Mouse (Mus musculus) heart, embryonic 16.5 days (tissue): Measurements from ENCODE around the gene Lypd6. TPM values are rescaled to one million over a fixed set of nuclear protein-coding genes. Genes with fewer than 3 reads are reported as not detected.
A peak's percentile ranks its signal among the peaks of the same experiment; 100 is the strongest.

Experiments
- ATAC-seq: fragments of 200-750 bp; cut with Nextera tagmentation; replicated peaks from 2 replicates; pipeline ENCODE4 v1.8.0; 2017; ENCODE audit warnings: moderate number of reproducible peaks; ENCODE audit not compliant: insufficient read depth, low FRiP score; ENCODE audit errors: extremely low read depth
- H3K27ac ChIP-seq: fragments of 300-500 bp; sonication (generic); 2 replicates; pipeline ENCODE4 v1.5.1; 2014; ENCODE audit warnings: mild to moderate bottlenecking, low read length, control low read depth, moderate library complexity
- H3K27me3 ChIP-seq: fragments of 300-500 bp; sonication (generic); 2 replicates; pipeline ENCODE4 v1.6.1; 2014; ENCODE audit warnings: low read length, mixed read lengths; ENCODE audit not compliant: control insufficient read depth, insufficient read depth
- H3K36me3 ChIP-seq: fragments of 300-500 bp; sonication (generic); 2 replicates; pipeline ENCODE4 v1.6.1; 2014; ENCODE audit not compliant: control insufficient read depth, insufficient read depth
- H3K4me1 ChIP-seq: fragments of 300-500 bp; sonication (generic); 2 replicates; pipeline ENCODE4 v1.6.1; 2014; ENCODE audit warnings: low read length, mixed read lengths; ENCODE audit not compliant: control insufficient read depth, insufficient read depth
- H3K4me2 ChIP-seq: fragments of 300-500 bp; sonication (generic); 2 replicates; pipeline ENCODE4 v1.6.1; 2014; ENCODE audit warnings: low read depth, mild to moderate bottlenecking, control low read depth, low read length
- H3K4me3 ChIP-seq: fragments of 300-500 bp; sonication (generic); 2 replicates; pipeline ENCODE4 v1.5.1; 2014; ENCODE audit warnings: mild to moderate bottlenecking, control low read depth, low read length
- H3K9ac ChIP-seq: fragments of 300-500 bp; sonication (generic); 2 replicates; pipeline ENCODE4 v1.6.1; 2014; ENCODE audit warnings: low read length, control low read depth
- H3K9me3 ChIP-seq: fragments of 300-500 bp; sonication (generic); replicated peaks from 2 replicates; pipeline ENCODE4 v1.6.1; 2016; ENCODE audit warnings: low read length; ENCODE audit not compliant: control insufficient read depth
- WGBS: fragments of 180-500 bp; shearing (Covaris S2); extraction: QIAGEN DNeasy Blood & Tissue Kit; methylation state at CpG from one replicate; pipeline ENCODE4 v1.1.7; 2014; 5-methylcytosine and 5-hydroxymethylcytosine counted together
- polyA plus RNA-seq: library from polyadenylated mRNA; unstranded; fragments of >200 nt; fragmentation: Nextera tagmentation; extraction: Ambion mirVana; gene quantifications from 2 replicates; pipeline ENCODE4 v1.2.1, GENCODE M21; 2015

Lypd6 gene
- polyA plus RNA-seq, 1 experiment from 2014 or later: 2.5 TPM

DNA sequence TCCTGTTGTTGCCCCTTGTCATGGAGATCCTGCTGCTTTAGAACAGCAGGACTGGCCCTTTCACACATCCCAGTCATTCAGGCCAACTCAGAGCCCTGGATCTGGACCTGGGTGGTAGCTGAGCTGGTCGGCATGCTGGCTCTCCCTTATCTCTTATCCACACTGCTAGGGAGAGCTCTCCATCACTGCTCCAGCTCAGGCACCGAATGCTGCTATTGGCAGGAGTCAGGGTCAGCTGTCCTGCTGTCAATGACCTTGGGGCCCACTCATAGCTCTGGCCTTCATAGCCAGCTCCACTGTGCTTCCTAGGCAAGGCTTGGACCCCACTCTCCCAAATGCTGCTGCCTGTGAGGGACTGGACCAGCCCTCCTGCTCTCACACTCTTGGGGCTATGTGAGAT, 134.3 kb downstream of the Lypd6 start:
- Histone ChIP-seq H3K27me3 (no peaks in the 10 kb centered on the region), H3K4me3 (no peak overlapping the region), H3K4me2 (no peak overlapping the region), H3K4me1 (no peaks in the 10 kb centered on the region; the same call in none of the 2 replicates), H3K9ac (no peak overlapping the region), H3K9me3 (no peaks in the 10 kb centered on the region), H3K36me3 (no peaks in the 10 kb centered on the region), H3K27ac (no peak overlapping the region)
- 18% methylated on average over 2 of the region's 2 CpGs for WGBS
- peak; percentile 55; the same call in 1 of the 2 replicates for ATAC-seq

DNA sequence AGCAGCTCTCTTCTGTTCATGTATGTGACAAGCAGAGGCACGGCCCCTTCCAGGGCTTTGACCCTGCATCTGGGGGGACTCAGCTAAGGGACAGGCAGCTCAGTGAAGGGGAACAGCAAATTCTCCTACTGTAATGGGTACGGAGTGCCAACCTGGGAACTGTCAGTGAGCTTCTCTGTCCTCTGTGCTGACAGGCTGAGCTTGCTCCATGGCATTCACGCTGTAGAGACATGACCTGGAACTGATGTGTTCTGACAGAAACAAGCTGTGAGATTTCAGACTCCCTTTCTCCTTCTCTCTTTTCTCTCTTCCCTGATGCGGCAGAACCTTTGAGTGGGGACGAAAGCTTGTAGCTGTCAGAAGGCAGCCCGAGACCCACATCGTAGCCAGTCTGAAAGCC, 154.3 kb downstream of the Lypd6 start:
- Histone ChIP-seq H3K9me3 (no peaks in the 10 kb centered on the region), H3K4me3 (no peak overlapping the region), H3K36me3 (no peaks in the 10 kb centered on the region), H3K27ac (no peak overlapping the region), H3K9ac (no peak overlapping the region), H3K4me2 (no peak overlapping the region), H3K27me3 (no peaks in the 10 kb centered on the region), H3K4me1 (no peaks in the 10 kb centered on the region)
- 49% methylated on average over 7 of the region's 7 CpGs for WGBS
- no peak for ATAC-seq

DNA sequence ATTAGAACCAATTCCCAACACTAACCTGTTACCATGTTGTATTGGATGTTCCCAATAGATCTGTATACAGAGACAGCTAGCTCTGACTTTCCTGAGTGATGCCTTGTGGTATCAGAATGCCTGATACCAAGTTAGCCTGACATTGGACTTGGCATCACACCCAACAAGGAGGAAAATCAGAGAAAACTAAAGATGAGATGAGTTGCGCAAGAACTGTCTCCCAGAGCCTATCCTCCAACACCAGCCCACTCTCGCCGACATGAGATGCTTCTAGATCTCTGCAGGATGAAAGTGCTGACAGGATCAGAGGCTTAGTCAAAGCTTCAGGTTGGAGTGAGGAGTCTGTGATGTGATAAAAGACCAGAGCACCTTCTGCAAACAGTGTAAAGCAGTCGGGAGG, 158.8 kb downstream of the Lypd6 start:
- no peaks in the 10 kb centered on the region for H3K27me3 ChIP-seq
- no peak overlapping the region for H3K4me3 ChIP-seq
- H3K9ac ChIP-seq: no peak overlapping the region
- H3K27ac ChIP-seq: no peak overlapping the region
- H3K36me3 ChIP-seq: no peaks in the 10 kb centered on the region
- H3K9me3 ChIP-seq: no peaks in the 10 kb centered on the region
- 63% methylated on average over 4 of the region's 4 CpGs for WGBS
- ATAC-seq: no peak
- no peaks in the 10 kb centered on the region for H3K4me1 ChIP-seq
- no peak overlapping the region for H3K4me2 ChIP-seq

DNA sequence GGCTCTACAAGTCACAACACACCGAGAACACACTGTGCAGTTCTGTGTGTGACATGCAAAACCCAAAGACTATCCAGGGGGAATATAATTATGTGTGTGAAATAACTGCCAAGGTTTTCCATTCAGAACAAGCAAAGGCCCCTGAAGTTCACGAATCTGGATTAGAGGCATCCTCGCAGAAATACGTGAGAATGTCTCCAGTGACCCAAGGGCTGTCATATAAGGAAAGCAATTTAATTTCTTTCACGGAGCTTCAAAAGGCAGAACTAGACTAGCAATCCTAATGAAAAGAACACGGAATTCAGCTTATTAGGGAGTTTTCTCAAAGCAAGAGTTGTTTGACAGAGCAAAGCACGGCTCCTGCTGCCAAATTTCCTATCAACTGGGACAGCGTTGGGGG, 167.3 kb downstream of the Lypd6 start:
- ATAC-seq: no peak
- Histone ChIP-seq H3K4me3 (no peak overlapping the region), H3K4me2 (no peak overlapping the region), H3K9ac (no peak overlapping the region), H3K36me3 (no peaks in the 10 kb centered on the region), H3K4me1 (no peaks in the 10 kb centered on the region), H3K27me3 (no peaks in the 10 kb centered on the region), H3K27ac (no peak overlapping the region), H3K9me3 (peaks cover 4% of the 10 kb centered on the region)
- 75% methylated on average over 8 of the region's 8 CpGs for WGBS

Other genes with a start within 250 kb of the Lypd6 start
- gene Mmadhc, start 230.4 kb downstream of the Lypd6 start, polyA plus RNA-seq: 143 and 146 TPM in 2 replicates